Mouse (Mus musculus) brain, embryonic 14.5 days (tissue): ENCODE measurements around the gene Aff3. TPM values are rescaled to one million over a fixed set of nuclear protein-coding genes. Genes with fewer than 3 reads are reported as not detected.
A peak's percentile ranks its signal among the peaks of the same experiment; 100 is the strongest.

Experiments used
- DNase-seq: peaks from one replicate; pipeline ENCODE4 v3.0.0-alpha.2; 2011; ENCODE audit warnings: low read depth
- CTCF ChIP-seq: fragments of 200-500 bp; IDR thresholded peaks from 2 replicates; pipeline ENCODE4 v1.5.1; 2012; ENCODE audit warnings: inconsistent platforms, mild to moderate bottlenecking, moderate library complexity, borderline replicate concordance; ENCODE audit not compliant: insufficient read depth, insufficient read length; ENCODE audit errors: extremely low read depth
- POLR2A ChIP-seq: fragments of 200-500 bp; IDR thresholded peaks from 2 replicates; pipeline ENCODE4 v1.6.1; 2012; ENCODE audit warnings: mild to moderate bottlenecking, inconsistent platforms, borderline replicate concordance; ENCODE audit not compliant: poor library complexity, insufficient read depth, insufficient read length, severe bottlenecking; ENCODE audit errors: extremely low read depth
- polyA plus RNA-seq: library from polyadenylated mRNA; depleted of rRNA; stranded (reverse); fragments of >200 nt; gene quantifications from 2 replicates; pipeline ENCODE4 v1.2.3, GENCODE M21; 2012; rRNA removed

The Aff3 gene
- polyA plus RNA-seq = 34.0 and 52.5 TPM in 2 replicates

DNA sequence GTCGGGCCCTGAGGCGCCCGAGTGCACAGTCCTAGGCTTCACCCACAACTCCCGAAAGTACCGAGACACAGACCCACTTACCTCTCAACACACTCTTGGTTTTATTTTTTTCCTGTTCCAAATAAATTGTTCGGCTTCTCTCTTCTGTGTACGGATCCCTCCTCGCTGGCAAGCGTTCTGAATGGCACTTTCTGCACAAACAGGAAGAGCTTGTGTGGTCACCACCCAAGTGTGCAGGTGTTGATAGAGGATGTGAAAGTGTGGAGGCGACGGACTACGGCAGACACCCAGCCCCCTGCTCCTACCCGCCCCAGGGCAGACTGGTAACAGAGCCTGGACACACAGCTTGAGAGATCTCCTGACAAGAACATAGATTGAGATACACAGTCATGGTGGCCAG, at the start of gene Aff3:
TSS of gene Aff3 (minus strand) at position 179 of the 400 bp plus-strand sequence.
- no peak for TF ChIP-seq CTCF
- TF ChIP-seq POLR2A = no peak
- DNase-seq = no peak

DNA sequence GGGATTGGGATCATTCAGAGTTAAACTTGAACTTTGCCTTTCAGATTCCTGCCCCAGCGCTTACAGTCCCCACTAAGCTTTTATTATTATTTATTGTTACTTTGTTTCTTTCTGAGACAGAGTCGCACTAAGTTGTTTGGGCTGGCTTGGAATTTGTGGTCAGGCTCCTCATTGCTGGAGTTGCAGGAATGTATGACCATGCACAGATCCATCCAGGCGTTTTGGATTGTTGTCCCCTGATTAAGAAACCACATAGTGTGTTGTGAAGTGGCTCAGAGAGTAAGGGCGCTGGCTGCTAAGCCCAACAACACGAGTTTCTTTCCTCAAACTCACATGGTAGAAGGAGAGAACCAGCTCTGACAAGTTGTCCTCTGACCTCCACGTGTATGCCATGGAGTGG, 35.9 kb upstream of the Aff3 start:
- TF ChIP-seq CTCF (no peak), POLR2A (no peak)
- DNase-seq = no peak

- TF ChIP-seq CTCF = no peak
- no peak for TF ChIP-seq POLR2A
Observed at GRCm38 (mm10) chr1:38699244-38699643, 34.5 kb upstream of the Aff3 start.

GRCm38 (mm10) chr1:38695812-38696681, 31.3 kb upstream of the Aff3 start:
- DNase-seq = peak; percentile 77
- TF ChIP-seq CTCF (no peak), POLR2A (no peak)

More at GRCm38 (mm10) chr1:38699244-38699643, 34.5 kb upstream of the Aff3 start:
- no peak for DNase-seq

DNA sequence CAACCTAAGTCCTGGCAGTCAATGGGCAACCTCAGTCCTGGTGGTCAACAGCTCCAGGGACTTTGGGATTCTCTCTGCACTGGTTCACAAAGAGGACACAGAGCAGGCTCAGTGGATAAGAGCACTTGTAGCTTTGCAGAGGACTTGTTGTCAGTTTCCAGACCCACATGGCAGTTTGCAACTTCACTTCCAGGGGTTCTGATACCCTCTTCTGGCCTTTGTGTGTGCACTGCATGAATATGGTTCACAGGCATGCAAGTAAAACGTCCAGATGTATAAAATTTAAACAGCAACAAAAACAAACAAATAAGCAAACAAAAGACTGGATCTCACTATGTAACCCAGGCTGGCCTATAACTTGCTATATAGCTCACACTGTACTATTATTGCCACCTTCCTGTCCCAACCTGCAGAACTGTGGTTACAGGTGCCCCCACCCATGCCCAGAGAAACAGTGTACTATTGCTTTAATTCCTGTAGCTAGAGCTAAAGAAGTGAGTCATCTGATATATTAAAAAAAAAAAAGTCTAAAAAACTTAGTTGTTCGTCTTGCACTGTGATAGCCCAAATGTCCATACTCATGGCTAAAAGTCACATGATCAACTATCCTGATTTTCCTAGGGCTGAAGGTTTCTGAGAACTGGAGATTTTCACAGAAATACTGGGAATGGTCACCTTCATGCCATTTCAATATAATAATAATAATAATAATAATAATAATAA, 30.5 kb upstream of the Aff3 start:
- TF ChIP-seq POLR2A = no peak
- DNase-seq = no peak

DNA sequence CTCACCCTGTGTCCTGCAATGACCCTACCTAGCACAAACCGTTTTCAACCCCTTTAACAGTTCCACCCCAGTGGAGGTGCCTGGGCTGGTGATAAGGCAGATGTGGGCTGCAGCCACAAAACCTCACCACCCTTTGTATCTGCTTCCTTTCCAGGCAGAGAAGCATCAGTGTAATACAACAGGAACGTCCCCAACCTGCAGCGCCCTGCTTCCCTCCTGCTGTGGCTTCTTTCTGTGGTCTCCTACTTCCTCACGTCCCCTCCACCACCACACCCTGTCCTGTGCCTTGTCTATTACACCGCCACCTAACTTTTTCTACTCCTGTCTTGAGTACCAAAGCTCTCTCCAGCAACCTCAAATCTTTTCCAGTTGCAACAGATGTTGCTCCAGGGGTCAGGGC, 29.4 kb upstream of the Aff3 start:
- DNase-seq = no peak

GRCm38 (mm10) chr1:38690471-38690870, 25.7 kb upstream of the Aff3 start:
- DNase-seq = no peak
- no peak for TF ChIP-seq CTCF
- TF ChIP-seq POLR2A = no peak

More for the DNA sequence above, 29.4 kb upstream of the Aff3 start:
- TF ChIP-seq POLR2A (no peak), CTCF (no peak)

DNA sequence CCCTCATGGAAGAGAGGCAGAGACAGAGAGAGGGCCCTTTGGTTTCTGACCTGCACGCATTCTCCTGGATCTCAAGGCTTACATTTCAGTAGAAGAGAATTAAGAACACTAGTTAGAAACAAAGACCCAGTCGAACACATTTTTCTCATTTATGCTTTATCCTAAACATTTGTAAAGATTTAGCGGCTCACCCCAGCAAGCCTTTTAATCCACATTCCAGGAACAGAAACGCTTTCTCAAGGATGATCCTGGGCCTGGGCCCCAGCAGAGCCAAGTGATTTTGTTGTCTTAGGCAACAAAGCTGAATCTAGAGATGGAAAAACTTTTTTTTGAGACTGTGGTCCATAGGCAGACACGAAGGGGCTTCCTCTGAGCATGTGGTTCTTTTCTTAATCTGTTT, 23.5 kb upstream of the Aff3 start:
- DNase-seq = no peak
- TF ChIP-seq CTCF (no peak), POLR2A (no peak)

GRCm38 (mm10) chr1:38685706-38686105, 21.0 kb upstream of the Aff3 start:
- TF ChIP-seq POLR2A (no peak), CTCF (no peak)
- no peak for DNase-seq

GRCm38 (mm10) chr1:38683158-38683721, 18.5 kb upstream of the Aff3 start:
- no peak for TF ChIP-seq CTCF
- TF ChIP-seq POLR2A = no peak
- peak; percentile 10 for DNase-seq

GRCm38 (mm10) chr1:38679890-38680289, 15.1 kb upstream of the Aff3 start:
- no peak for DNase-seq
- TF ChIP-seq POLR2A = no peak
- no peak for TF ChIP-seq CTCF
